Mouse (Mus musculus): Measurements from ENCODE around the gene Pard6b.

- TF ChIP-seq CTCF (IDR thresholded peaks at IDR 0.05; ENCODE audit: low read depth, low read length) (no peak), POLR2A (IDR thresholded peaks at IDR 0.05; ENCODE audit: borderline replicate concordance, low read depth, low read length) (no peak)
Measured at GRCm38 (mm10) chr2:168074457-168074856, 6.3 kb upstream of the Pard6b start.
